Mouse (Mus musculus) fibroblast of lung, adult 2 months (primary cell): ENCODE results near the gene Serinc5.
A peak's percentile ranks its signal among the peaks of the same experiment; 100 is the strongest.

Experiments
- DNase-seq: peaks from one replicate; pipeline ENCODE4 v3.0.0-alpha.2; 2011; ENCODE audit warnings: low read depth

Gene Serinc5

GRCm38 (mm10) chr13:92613094-92613493, 2.2 kb downstream of the Serinc5 start:
- peak; percentile 33 for DNase-seq

GRCm38 (mm10) chr13:92615201-92615600, 4.3 kb downstream of the Serinc5 start:
- no peak for DNase-seq

- DNase-seq = no peak
Observed at GRCm38 (mm10) chr13:92616459-92616858, 5.6 kb downstream of the Serinc5 start.

GRCm38 (mm10) chr13:92626196-92626595, 15.3 kb downstream of the Serinc5 start:
- DNase-seq = no peak

GRCm38 (mm10) chr13:92626725-92627124, 15.8 kb downstream of the Serinc5 start:
- DNase-seq = no peak

GRCm38 (mm10) chr13:92629509-92629908, 18.6 kb downstream of the Serinc5 start:
- DNase-seq = no peak

- DNase-seq = no peak
Observed at GRCm38 (mm10) chr13:92631450-92631849, 20.6 kb downstream of the Serinc5 start.

GRCm38 (mm10) chr13:92632550-92632949, 21.7 kb downstream of the Serinc5 start:
- no peak for DNase-seq

- no peak for DNase-seq
Observed at GRCm38 (mm10) chr13:92635040-92635439, 24.1 kb downstream of the Serinc5 start.

GRCm38 (mm10) chr13:92636226-92636909, 25.5 kb downstream of the Serinc5 start:
- DNase-seq = no peak

GRCm38 (mm10) chr13:92636910-92637275, 26.0 kb downstream of the Serinc5 start:
- peak; percentile 92 for DNase-seq

GRCm38 (mm10) chr13:92639093-92640014, 28.5 kb downstream of the Serinc5 start:
- DNase-seq = no peak

GRCm38 (mm10) chr13:92644199-92644598, 33.3 kb downstream of the Serinc5 start:
- no peak for DNase-seq

- DNase-seq = no peak
Observed at GRCm38 (mm10) chr13:92644753-92645152, 33.9 kb downstream of the Serinc5 start.

GRCm38 (mm10) chr13:92647695-92648094, 36.8 kb downstream of the Serinc5 start:
- DNase-seq = peak; percentile 90

GRCm38 (mm10) chr13:92649111-92649510, 38.2 kb downstream of the Serinc5 start:
- DNase-seq = no peak

GRCm38 (mm10) chr13:92650956-92651355, 40.1 kb downstream of the Serinc5 start:
- DNase-seq = no peak

- DNase-seq = no peak
Observed at GRCm38 (mm10) chr13:92652498-92652897, 41.6 kb downstream of the Serinc5 start.

GRCm38 (mm10) chr13:92653283-92653682, 42.4 kb downstream of the Serinc5 start:
- no peak for DNase-seq

GRCm38 (mm10) chr13:92656815-92657513, 46.1 kb downstream of the Serinc5 start:
- no peak for DNase-seq

- no peak for DNase-seq
Observed at GRCm38 (mm10) chr13:92659611-92660010, 48.7 kb downstream of the Serinc5 start.

- no peak for DNase-seq
Observed at GRCm38 (mm10) chr13:92662555-92663286, 51.8 kb downstream of the Serinc5 start.
